Mouse (Mus musculus): Measurements from ENCODE around the gene Gcsh.

DNA sequence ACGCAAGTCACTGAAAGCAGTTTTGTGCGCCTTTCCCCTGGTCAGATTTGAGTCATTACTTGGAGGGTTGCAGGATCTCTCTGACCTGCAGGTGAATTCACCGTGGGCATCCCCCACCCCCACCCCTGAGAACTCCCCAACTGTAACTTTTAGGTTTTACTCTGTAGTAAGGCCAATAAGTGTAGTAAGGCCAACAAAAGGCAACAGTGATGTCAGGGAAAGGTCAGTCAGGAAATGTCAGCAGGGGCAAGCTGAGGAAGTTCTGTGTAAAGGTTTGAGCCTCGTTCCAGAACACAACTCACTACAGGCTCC lies 49.0 kb downstream of the Gcsh start:
- TF ChIP-seq CTCF (IDR thresholded peaks at IDR 0.05; ENCODE audit: low read depth, low read length): no peak
- TF ChIP-seq POLR2A (IDR thresholded peaks at IDR 0.05; ENCODE audit: extremely low read depth, insufficient read depth, low read length): no peak

Measured in liver, adult 2 months (tissue).